Mouse (Mus musculus) left cerebral cortex, adult 9 months (tissue): ENCODE measurements around the gene Olfr461.
"Not testable (repeated sequence)": the region's sequence is repeated elsewhere in the genome, so short reads cannot be mapped to it uniquely, and the experiment has no call there.

ENCODE experiments used
- DNase-seq, 2 experiments: peaks; one replicate each; pipeline ENCODE4 v3.0.0; 2022; ENCODE audit warnings: low spot score in 2 of 2

Gene Olfr461

DNA sequence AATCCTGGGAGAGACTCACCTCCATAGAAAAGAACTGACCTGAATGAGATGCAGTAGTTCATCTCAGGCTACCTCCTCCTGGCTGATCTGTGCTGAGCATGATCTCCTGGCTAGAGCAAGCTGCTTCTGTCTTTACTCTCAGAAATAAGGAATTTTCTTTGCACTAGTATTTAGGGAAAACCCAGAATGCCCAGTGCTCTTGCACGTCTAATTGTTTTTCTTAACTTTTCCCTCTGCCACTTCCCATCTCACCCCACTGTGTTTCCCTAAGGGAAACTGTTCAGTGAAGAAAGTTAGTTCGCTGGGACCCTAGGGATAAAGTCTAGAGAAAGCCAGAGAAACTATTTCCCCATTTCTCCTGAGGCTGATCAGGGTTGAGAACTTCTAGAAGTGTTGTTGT lies at the start of gene Olfr461:
Gene Olfr461, minus strand, starts transcription at position 101 of the 400 bp plus-strand sequence.
- no peak for DNase-seq

DNA sequence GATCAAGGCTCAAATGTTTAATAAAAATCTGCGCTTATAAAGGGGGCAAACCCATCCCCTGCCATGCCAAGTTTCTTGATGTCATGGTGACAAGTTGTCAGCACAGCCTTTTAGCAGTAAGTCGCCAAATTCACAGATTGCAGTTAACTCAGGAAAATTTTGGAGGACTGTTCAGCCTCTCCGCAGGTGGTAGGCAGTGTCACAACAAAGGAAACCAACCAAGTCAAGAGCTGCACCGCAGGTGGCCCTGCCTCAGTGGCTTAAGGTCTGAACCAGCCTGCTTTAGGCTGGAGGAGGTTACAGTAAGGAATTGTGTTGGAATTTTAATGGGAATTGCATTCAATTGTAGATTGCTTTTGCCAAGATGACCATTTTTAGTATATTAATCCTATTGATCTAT lies 43.7 kb upstream of the Olfr461 start:
- DNase-seq = not testable (repeated sequence)

DNA sequence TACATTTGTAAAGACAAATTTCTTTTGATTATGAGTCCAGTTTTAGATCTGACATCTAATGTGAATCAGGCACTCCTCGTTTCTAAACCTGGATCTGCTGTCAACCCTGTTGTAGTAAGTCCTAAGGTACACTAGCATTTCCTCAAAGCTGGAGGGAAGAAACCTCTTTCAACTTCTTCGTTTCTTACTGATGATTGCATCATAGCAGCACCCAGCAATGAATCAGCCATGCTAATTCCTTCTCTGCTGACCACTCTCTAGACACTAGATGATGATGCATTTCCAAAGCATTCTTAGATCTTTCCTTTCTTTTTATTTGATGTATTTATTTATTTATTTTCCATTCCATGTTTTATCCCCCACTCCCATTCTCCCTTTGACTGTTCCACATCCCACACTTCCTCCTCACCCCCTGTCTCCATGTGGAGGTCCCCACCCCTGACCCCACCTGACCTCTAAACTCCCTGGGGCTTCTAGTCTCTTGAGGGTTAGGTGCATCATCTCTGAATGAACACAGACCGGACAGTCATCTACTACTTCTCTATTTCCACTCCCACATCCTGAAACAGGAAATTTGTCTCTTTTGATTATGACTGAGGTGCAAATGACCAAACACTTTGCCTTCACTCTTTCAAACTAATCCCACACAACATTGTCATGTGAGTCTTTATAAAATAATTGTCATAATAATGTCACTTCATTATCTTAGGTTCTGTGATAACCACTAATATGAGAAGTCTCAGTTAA lies 40.1 kb upstream of the Olfr461 start:
- DNase-seq = no peak

DNA sequence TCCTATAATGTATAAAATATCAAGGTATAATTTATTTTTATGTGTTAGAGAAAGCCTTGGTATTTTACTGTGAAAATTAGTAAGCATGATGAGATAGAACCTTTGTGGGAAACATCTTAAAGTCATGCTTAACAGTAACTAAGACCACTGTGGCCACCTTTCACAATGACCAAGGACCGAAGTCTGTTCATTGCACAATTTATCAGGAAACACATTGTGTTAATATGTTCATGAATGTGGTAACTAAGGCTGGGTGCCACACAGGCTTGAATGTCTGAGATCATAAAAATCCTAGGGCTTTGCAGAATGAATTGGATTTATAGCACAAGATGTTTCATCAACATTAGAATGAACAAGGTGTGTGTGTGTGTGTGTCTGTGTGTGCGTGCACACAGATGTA lies 33.5 kb upstream of the Olfr461 start:
- no peak for DNase-seq

DNA sequence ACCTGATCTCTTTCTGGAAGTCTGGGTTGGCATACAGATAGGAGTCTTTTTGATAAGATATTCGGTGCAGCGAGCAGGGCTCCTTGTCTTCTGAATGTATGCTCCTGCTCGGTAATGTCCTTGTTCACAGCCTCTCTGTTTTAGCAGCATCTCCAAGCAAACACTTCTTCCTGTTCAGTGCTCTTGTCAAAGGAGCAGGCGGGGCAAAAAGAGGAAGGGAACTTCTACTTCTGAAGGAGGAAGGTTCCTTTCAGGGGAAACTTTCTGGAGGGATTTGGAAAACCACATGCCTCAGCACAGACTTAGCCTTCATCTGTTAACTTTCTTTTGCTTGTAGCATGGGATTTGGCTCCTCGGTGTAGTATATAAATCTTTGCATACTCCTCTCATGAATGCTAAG lies 30.8 kb upstream of the Olfr461 start, which contains the start of gene Clec5a:
Gene Clec5a, minus strand, starts transcription at position 177 of the 400 bp plus-strand sequence.
- no peak for DNase-seq

DNA sequence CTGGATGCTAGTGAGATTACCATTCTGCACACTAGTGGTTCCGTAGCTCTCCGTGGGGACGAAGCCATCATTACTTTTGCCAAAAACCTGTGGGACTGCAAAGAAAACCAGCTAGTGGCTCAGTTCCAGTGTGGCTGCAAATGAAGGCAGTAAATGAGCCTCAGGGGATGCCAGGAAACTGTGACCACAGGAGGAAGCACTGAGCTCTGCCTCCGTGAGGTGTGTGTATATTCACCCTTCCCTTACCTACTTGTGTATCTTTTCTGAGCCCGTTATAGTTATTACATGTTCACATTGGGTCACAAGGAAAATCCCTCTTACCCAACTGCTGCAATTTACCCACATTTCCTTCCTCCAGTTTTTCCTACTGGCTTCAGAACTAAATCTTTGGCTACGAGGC lies 29.5 kb upstream of the Olfr461 start:
- DNase-seq = no peak

DNA sequence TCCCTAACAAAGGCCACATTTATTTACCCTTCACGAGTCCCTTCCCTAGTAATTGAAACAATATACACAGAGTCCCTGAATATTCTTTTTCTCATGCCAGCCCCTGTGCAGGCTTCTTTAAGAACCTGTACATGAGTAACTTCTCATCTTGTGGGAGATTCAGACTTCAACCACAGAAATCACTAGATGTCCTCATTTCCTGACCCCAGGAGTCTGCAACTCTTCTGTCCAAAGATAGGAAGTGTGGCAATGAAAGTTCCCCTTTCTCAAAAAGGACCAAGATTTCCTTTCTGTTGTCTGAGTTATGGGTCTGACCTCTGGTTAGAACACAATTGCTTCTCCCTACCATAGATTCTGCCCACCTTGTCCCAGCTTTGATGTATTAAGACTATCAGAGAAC lies 21.5 kb upstream of the Olfr461 start:
- DNase-seq = no peak

DNA sequence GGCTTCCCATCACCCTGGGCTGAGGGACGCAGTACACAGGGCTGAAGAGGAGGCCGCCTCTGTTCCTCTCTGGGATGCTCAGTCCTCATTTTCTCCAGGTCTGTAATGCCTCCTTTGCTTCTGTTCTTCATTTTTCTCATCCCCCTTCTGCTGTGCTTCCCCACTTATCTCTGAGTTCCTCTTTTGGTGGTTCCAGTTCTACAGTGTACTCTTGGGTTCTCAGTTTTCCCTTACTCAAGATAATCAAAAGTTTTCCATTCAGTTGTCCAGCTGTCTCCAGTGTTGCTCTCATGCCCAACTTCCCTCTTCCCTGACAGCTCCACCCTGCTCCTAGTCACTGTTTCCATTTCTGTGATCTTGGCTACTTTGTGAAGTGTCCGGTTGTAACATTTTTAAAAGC lies 18.8 kb upstream of the Olfr461 start:
- DNase-seq = no peak

DNA sequence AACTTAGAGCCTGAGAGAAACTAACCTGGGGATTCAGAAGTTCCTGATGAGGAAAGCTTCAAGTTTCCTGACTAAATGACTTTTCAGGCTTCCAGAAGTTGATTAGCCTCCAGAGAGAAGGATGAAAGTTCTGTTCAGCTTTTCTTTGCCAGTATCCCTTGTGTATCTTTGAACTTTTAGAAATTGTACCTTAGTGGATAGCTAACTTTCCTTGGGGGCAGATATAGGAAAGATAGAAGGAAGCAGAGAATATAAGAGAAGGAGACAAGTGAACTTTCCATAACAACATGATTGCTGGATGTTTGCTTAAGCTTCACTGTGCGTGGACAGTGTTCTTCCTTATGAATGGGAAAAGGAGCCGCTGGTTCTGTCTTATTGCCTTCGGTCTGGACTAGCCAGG lies 14.3 kb upstream of the Olfr461 start, which contains the start of gene Olfr460:
Gene Olfr460, plus strand, starts transcription at position 301 of the 400 bp plus-strand sequence.
- DNase-seq = no peak

DNA sequence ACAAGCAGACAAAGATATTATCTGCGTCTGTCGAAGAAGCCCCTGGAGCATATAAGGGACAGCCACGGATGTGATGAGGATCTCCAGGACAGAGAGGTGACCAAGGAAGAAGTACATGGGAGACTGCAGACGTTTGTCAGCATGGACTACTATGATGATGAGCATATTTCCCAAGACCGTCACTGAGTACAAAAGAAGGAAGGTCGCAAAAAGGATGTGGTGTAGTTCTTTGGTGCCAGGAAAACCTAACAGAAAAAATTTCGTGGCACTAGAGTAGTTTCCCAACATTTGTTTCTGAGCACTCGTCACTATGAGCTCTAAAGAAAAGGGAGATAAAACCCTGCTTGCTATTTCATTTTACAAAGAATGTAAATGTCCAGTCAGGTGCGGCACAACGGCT lies 10.2 kb downstream of the Olfr461 start:
- no peak for DNase-seq

DNA sequence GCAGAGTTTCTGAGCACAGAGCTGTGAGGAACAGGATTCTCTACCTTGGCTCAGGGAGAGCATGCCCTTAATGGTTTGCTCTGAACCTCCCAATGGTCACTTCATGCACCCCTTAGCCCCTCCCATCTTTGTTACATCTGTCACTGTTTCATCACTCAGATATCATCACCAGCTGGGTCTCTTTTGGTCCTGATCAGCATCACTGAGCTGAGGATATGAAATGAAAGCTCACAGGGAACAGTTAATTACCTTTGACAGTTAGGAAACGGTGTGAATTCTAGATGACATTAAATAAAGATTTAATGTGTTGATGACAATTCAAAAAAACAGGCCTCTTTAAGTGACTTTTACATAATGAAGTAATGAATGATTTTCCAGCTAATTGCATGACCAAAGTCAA lies 35.4 kb downstream of the Olfr461 start, which contains the start of gene Prss37:
Gene Prss37, minus strand, starts transcription at position 101 of the 400 bp plus-strand sequence.
- no peak for DNase-seq

DNA sequence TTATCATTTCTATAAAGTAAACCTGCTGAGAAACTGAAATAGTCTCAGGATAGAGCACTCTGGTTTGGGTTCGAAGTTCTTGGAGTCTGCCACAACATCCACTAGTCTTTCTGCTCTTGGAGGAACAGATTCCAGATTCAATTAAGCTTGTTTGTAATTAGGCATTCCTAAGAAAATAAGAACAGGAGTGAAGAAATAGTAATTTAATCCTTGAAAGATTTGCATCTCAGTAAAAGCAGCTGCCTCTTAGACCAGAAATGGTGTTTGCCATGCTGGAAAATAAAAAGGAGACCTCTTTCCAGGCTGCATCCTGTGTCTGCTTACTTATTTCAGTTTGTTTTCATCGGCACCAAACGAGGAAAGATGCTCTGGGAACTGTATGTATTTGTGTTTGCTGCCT lies 61.6 kb downstream of the Olfr461 start, which contains the start of gene Tas2r108:
Gene Tas2r108, plus strand, starts transcription at position 301 of the 400 bp plus-strand sequence.
- DNase-seq = no peak
